7 mouse cellular contexts compared by ENCODE assay signal in the genomic region with DNA sequence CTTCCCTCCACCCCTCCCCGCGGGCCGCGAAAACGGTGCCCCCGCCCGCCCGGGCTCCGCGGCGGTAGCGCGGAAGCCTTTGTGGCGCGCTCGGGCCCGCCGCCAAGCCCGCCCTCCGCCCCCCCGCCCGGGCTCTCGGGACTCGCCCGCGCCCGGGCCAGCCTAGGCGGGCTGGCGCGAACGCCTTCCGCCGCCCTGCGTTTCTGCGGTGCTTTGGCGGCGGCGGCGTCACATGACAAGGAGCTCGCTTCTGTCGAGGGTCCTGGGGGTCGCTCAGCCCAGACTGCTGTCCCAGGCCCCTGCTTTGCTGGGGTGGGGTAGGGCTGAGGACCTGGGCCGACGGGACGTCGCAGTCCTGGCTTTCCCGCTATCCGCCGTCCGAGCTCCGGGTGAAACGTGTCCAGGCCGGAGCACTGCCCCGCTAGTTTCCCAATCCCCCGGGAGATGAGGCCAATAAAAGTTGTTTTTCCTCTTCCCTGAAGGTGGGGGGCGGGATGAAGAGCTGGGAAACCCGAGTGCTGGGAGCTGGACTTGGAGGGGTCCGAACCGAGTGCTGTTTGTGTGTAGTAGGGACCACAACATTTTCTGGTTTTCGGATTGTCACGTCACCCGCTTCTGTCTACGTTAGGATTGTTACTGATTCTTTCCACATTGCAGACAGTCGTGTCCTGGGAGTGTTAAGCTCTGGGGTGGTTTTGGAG. TPM values are rescaled to one million over a fixed set of nuclear protein-coding genes. Genes with fewer than 3 reads are reported as not detected.
DNase-seq lines count a peak whose midpoint lies in the region; ATAC-seq lines count a peak whose summit lies in the region.

No protein-coding gene starts in this region.

- no peaks in the 10 kb centered on the region for H3K27me3 ChIP-seq in embryonic facial prominence, embryonic 10.5 days (replicated peaks; ENCODE audit: low read depth, poor library complexity, severe bottlenecking)
- no peaks in the 10 kb centered on the region for H3K27me3 ChIP-seq in limb, embryonic 10.5 days (ENCODE audit: low read depth, poor library complexity, severe bottlenecking)
- no peaks in the 10 kb centered on the region for H3K27me3 ChIP-seq in midbrain, embryonic 11.5 days (ENCODE audit: control insufficient read depth, insufficient read depth, low read length)

- H3K36me3 ChIP-seq in embryonic facial prominence, embryonic 10.5 days (replicated peaks) = peaks cover 9% of the 10 kb centered on the region
- peaks cover 9% of the 10 kb centered on the region for H3K36me3 ChIP-seq in limb, embryonic 10.5 days
- no peaks in the 10 kb centered on the region for H3K36me3 ChIP-seq in midbrain, embryonic 11.5 days (ENCODE audit: control insufficient read depth, insufficient read depth, low read length)

- peak; percentile 57 for ATAC-seq in midbrain, embryonic 11.5 days (ENCODE audit: low FRiP score)

- peak overlapping the region; percentile 90 for H3K4me3 ChIP-seq in embryonic facial prominence, embryonic 10.5 days
- peak overlapping the region; percentile 88 for H3K4me3 ChIP-seq in limb, embryonic 10.5 days
- peak overlapping the region; percentile 79 for H3K4me3 ChIP-seq in midbrain, embryonic 11.5 days (ENCODE audit: low read depth, low read length)

- peak overlapping the region; percentile 96 for H3K9ac ChIP-seq in midbrain, embryonic 11.5 days (ENCODE audit: low read length)

- H3K4me1 ChIP-seq in embryonic facial prominence, embryonic 10.5 days = peaks cover 36% of the 10 kb centered on the region
- peaks cover 19% of the 10 kb centered on the region for H3K4me1 ChIP-seq in limb, embryonic 10.5 days
- H3K4me1 ChIP-seq in midbrain, embryonic 11.5 days (ENCODE audit: control insufficient read depth, insufficient read depth, low read length) = peaks cover 22% of the 10 kb centered on the region

- peak; percentile 85 for DNase-seq in adrenal gland, postnatal 10 days
- peak; percentile 82 for DNase-seq in embryonic facial prominence, embryonic 10.5 days (ENCODE audit: low spot score)
- peak; percentile 82 to 83 for DNase-seq in heart, adult 18-20 months
- DNase-seq in kidney, adult 18-20 months = peak; percentile 79
- peak; percentile 83 for DNase-seq in limb, embryonic 10.5 days (ENCODE audit: low spot score)
- peak; percentile 97 for DNase-seq in midbrain, embryonic 11.5 days (ENCODE audit: low spot score, missing footprints)
- peak; percentile 62 for DNase-seq in skeletal muscle tissue, adult 2 months (ENCODE audit: low read depth, low spot score)

- peak overlapping the region; percentile 99 for H3K27ac ChIP-seq in embryonic facial prominence, embryonic 10.5 days (replicated peaks)
- peak overlapping the region; percentile 99 for H3K27ac ChIP-seq in limb, embryonic 10.5 days
- H3K27ac ChIP-seq in midbrain, embryonic 11.5 days (ENCODE audit: low read depth, low read length) = peak overlapping the region; percentile 99

- WGBS in embryonic facial prominence, embryonic 10.5 days = under 1% methylated on average over 63 of the region's 64 CpGs
- whole genome bisulfite sequencing in limb, embryonic 10.5 days = under 1% methylated on average over 64 of the region's 64 CpGs
- under 1% methylated on average over 52 of the region's 64 CpGs for WGBS in midbrain, embryonic 11.5 days

- peak overlapping the region; percentile 57 for H3K4me2 ChIP-seq in midbrain, embryonic 11.5 days

- no peaks in the 10 kb centered on the region for H3K9me3 ChIP-seq in embryonic facial prominence, embryonic 10.5 days
- H3K9me3 ChIP-seq in limb, embryonic 10.5 days (replicated peaks) = no peaks in the 10 kb centered on the region
- no peaks in the 10 kb centered on the region for H3K9me3 ChIP-seq in midbrain, embryonic 11.5 days (ENCODE audit: control insufficient read depth, low read length)

RNA-seq across cellular contexts. Expression of a gene that starts 46.6 kb away (rescaled TPM):
- total RNA-seq in adrenal gland, postnatal 10 days (2021) = 10 to 100 TPM; 41.4 to 47.9 TPM
- 60.1 and 61.2 TPM in 2 replicates for polyA plus RNA-seq in embryonic facial prominence, embryonic 10.5 days (2016; fragmentation: Nextera tagmentation; extraction: Ambion mirVana)
- 10 to 100 TPM; 28.4 to 29.5 TPM for total RNA-seq in heart, adult 18-20 months (2021)
- 52.8 and 57.2 TPM in 2 replicates for polyA plus RNA-seq in limb, embryonic 10.5 days (2016; fragmentation: Nextera tagmentation; extraction: Ambion mirVana)
- polyA plus RNA-seq in midbrain, embryonic 11.5 days (2014; fragmentation: Nextera tagmentation; extraction: Ambion mirVana) = 57.1 and 64.3 TPM in 2 replicates

Comparison
In these comparisons a context has a peak if more than half of its experiments do, and no peak if none do; other contexts are left out.
1. Peak in every context shown above with its lines: DNase-seq, ATAC-seq, H3K4me3 ChIP-seq and H3K27ac ChIP-seq.